Mouse (Mus musculus): ENCODE measurements at regions not wholly inside any gene's neighbourhood (a gene's known extent, or its start where the extent isn't known, plus 50 kb on each side); places are given as distances from the start of the nearest gene placed in this dataset.

DNA sequence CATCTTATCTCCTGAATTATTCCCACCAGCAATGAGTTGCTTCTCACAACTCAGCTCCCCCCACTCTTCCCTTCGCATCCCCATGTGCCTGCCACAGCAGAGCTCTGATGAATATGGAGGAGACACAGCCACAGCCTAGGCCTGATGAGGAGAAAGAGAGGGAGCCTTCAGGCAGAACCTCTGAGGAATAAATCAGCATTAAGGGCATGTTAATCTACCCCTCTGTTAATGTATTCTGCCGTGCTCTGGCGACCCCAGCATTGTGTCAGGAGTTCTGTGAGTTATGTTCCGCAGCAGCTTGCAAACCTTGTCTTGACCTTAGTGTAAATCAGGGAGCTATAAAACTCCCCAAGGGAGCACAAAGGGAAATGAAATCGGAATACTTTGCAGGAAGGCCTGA is 104.0 kb upstream of the Nsun2 start:
- DNase-seq (ENCODE audit: low read depth, low spot score), result no peak

GRCm38 (mm10) chr13:69433461-69434323 is 99.9 kb upstream of the Nsun2 start:
- DNase-seq (ENCODE audit: low read depth, low spot score), result no peak

- no peak for DNase-seq (ENCODE audit: low read depth, low spot score)
Observed at GRCm38 (mm10) chr13:69439486-69439885, 94.1 kb upstream of the Nsun2 start.

DNA sequence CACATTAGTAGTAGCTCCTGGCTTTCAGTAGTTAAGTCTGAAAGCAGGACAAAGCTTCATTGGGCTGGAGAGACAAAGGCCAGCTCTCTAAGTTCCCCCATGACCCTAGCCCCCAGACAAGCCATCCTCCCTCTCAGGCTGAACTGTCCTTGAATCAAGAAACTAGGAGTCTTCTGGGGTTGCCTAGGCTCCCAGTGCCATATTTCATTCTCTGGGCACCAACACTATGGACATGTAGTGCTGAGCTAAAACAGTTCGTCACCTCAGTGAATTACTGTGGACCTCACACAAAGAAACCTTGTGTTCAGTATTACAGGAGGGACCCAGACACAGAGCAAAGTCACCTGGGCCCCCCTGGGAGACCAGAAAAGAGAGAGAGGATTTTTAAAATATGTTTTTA is 91.7 kb upstream of the Nsun2 start:
- DNase-seq (ENCODE audit: low read depth, low spot score), result no peak

DNA sequence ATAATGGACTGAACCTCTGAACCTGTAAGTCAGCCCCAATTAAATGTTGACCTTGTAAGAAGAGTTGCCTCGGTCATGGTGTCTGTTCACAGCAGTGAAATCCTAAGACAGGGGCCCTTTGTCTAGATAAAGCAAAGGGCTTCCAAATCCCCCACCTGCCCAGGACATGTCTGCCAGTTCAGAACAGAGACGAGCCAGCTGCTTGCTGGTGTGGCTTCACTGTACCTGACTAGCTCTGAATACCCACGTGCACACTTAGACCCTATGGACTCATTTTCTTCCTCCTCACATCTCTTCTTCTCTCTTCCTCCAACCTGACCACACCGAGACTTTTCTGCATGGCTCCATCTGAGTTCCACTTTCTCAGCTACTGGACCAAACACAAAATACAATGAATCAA is 87.9 kb upstream of the Nsun2 start:
- no peak for DNase-seq (ENCODE audit: low read depth, low spot score)

Measured in ZHBTc4 (cell line).